Mouse (Mus musculus) cerebellum, adult 2 months (tissue): ENCODE measurements at regions not wholly inside any gene's neighbourhood (a gene's known extent, or its start where the extent isn't known, plus 50 kb on each side); places are given as distances from the start of the nearest gene placed in this dataset.

Experiments used
- DNase-seq, 2 experiments: peaks; one replicate each; pipeline ENCODE4 v3.0.0; 2021
- H3K27ac ChIP-seq: fragments of 200-500 bp; 2 replicates; pipeline ENCODE4 v1.5.1; 2012; ENCODE audit warnings: low read length, control low read depth, inconsistent platforms; ENCODE audit not compliant: insufficient read depth
- H3K27me3 ChIP-seq: fragments of 200-500 bp; 2 replicates; pipeline ENCODE4 v1.6.1; 2012; ENCODE audit warnings: inconsistent platforms, mild to moderate bottlenecking, low read length, moderate library complexity; ENCODE audit not compliant: control insufficient read depth, insufficient read depth
- H3K4me1 ChIP-seq: fragments of 200-500 bp; 2 replicates; pipeline ENCODE4 v1.6.1; 2011; ENCODE audit warnings: low read length; ENCODE audit not compliant: control insufficient read depth, insufficient read depth
- H3K4me3 ChIP-seq: fragments of 200-500 bp; replicated peaks from 2 replicates; pipeline ENCODE3; 2011; ENCODE audit warnings: mild to moderate bottlenecking, low read depth, low read length, control low read depth; ENCODE audit not compliant: insufficient read depth
- CTCF ChIP-seq: fragments of 200-500 bp; IDR thresholded peaks from 2 replicates; pipeline ENCODE4 v1.5.1; 2011; ENCODE audit warnings: low read depth, mild to moderate bottlenecking, control low read depth, low read length, moderate library complexity, borderline replicate concordance; ENCODE audit not compliant: insufficient read depth
- POLR2A ChIP-seq: fragments of 200-500 bp; IDR thresholded peaks from 2 replicates; pipeline ENCODE4 v1.6.1; 2011; ENCODE audit warnings: low read length, control low read depth, borderline replicate concordance; ENCODE audit not compliant: insufficient read depth
- WGBS: fragments of 180-500 bp; shearing (Covaris S2); methylation state at CpG from one replicate; pipeline ENCODE4 v1.1.7; 2018; 5-methylcytosine and 5-hydroxymethylcytosine counted together

DNA sequence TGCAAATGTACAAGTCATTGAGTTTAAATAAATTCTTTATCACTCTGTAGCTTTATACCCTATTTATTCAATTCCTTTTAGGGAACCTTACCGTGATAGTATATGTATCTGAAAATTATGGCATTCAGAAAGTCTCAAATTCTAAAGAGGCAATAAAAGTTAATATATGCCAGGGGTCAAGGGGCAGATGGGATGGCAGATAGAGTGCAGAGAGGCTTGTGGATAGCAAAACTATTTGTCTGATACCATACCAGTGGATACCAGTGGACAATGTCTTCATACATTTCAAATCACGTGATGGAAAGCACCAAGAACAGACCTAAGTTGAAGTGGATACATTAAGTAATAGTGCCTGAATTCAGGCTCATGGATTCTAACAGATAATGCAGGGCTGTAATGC is 95.3 kb upstream of the Slc5a12 start:
- WGBS: 84% methylated on average over 2 of the region's 2 CpGs
- Histone ChIP-seq H3K4me3 (no peak overlapping the region), H3K27me3 (no peaks in the 10 kb centered on the region), H3K27ac (no peak overlapping the region), H3K4me1 (no peaks in the 10 kb centered on the region)
- no peak for DNase-seq
- TF ChIP-seq POLR2A (no peak), CTCF (no peak)

DNA sequence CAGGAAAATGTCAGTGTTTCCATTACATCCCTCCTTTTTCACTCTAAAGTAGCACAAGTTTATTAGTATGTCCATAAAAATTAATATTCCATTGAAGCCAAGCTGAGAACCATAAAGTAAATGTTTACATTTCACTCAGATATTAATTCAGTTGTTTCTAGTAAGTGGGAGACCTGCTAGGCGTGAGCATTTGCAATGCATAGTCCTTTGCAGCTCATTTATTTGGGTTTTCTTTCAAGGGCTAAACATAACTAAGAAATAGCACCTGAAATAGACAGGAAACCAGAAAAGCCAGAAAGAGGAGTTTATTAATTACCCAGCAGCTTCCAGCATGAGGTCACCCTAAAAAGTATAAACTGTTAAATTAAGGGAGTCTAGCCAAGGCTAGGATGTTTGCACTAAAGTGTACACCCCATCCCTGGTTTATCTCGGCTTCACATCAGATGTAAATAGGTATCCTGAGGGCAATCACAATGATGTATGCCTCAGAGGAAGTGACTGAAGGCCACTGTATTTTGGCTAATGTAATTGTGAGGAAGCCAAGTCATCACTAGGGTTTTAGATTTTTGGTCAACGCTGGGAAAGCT is 88.8 kb upstream of the Slc5a12 start:
- Histone ChIP-seq H3K27ac (no peak overlapping the region), H3K27me3 (no peaks in the 10 kb centered on the region), H3K4me1 (no peaks in the 10 kb centered on the region), H3K4me3 (no peak overlapping the region)
- TF ChIP-seq CTCF (no peak), POLR2A (no peak)
- no peak for DNase-seq
- WGBS: 83% methylated on average over 3 of the region's 3 CpGs

DNA sequence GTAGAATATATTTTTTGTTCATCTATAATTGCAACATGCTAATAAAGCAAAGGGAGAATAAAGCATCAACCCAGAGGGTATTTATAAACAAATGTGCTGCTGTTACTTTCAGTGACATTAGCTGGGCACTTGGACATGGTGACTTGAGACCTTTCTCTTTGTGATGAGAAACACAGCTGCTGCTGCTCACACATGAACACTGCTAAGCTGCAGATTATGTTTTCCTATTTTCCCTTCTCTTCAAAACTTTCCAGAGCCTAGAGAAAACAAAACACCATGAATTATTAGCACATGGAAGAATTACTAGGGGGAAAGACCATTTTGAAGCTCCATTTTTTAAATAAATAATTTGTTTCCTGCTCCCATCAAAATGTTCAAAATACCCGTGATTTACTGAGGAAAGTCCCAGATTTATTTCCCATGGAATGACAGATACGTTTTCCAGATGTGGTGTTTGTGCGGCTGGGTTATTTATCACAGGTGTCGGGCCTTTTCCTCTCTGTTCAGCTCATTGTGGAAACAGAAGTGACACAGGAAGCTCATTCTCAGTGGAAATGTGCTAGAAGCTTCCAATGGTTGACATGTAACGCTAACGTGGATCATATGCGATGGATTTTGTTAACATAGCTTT is 73.8 kb upstream of the Slc5a12 start:
- H3K4me1 ChIP-seq: no peaks in the 10 kb centered on the region
- H3K4me3 ChIP-seq: no peak overlapping the region
- no peak overlapping the region for H3K27ac ChIP-seq
- DNase-seq: no peak
- TF ChIP-seq CTCF: no peak
- TF ChIP-seq POLR2A: no peak
- 86% methylated on average over 7 of the region's 7 CpGs for WGBS
- no peaks in the 10 kb centered on the region for H3K27me3 ChIP-seq

DNA sequence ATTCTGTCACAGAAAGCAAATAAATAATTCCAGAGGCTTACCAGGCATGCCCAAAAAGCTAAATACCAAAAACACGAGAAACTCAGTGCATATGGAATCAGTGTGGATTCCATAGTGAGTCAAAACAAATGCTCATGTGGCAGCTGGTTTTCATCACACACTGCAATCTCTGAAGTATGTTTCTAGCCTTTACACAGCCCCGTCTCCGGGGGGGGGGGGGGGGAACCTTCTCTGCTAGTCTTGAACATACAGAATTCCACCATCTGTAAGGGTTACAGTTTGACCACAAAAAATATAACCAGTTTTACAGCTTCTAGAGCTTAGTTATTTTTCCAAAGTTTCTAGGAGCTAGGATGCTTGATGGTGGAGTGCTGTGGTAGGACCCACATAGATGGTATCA is 68.9 kb upstream of the Slc5a12 start:
- H3K27me3 ChIP-seq: no peaks in the 10 kb centered on the region
- TF ChIP-seq CTCF (no peak), POLR2A (no peak)
- H3K27ac ChIP-seq: no peak overlapping the region
- H3K4me1 ChIP-seq: no peaks in the 10 kb centered on the region
- DNase-seq: no peak
- 79% methylated on average over 3 of the region's 3 CpGs for WGBS
- H3K4me3 ChIP-seq: no peak overlapping the region

DNA sequence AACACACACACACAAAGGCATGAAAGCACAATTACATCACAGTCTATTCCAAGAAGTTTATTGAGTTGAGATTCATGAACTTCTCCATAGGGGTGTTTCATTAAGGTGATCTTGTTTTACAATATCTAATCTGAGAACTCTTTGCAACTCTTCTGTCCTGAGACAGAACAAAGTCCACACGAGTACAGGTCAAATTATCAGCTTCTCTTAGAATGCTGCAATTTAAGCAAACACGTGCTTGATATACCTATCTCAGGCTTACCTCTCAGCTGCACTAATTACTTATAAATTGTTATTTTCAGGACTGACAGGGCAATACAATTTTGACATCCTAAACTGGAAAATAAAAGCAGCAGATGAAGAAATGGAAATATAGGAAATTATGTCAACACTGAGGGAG is 57.0 kb upstream of the Slc5a12 start:
- no peak for DNase-seq
- no peak overlapping the region for H3K4me3 ChIP-seq
- H3K4me1 ChIP-seq: no peaks in the 10 kb centered on the region
- no peaks in the 10 kb centered on the region for H3K27me3 ChIP-seq
- TF ChIP-seq POLR2A (no peak), CTCF (no peak)
- H3K27ac ChIP-seq: no peak overlapping the region
- 90% methylated on average over 2 of the region's 2 CpGs for WGBS

DNA sequence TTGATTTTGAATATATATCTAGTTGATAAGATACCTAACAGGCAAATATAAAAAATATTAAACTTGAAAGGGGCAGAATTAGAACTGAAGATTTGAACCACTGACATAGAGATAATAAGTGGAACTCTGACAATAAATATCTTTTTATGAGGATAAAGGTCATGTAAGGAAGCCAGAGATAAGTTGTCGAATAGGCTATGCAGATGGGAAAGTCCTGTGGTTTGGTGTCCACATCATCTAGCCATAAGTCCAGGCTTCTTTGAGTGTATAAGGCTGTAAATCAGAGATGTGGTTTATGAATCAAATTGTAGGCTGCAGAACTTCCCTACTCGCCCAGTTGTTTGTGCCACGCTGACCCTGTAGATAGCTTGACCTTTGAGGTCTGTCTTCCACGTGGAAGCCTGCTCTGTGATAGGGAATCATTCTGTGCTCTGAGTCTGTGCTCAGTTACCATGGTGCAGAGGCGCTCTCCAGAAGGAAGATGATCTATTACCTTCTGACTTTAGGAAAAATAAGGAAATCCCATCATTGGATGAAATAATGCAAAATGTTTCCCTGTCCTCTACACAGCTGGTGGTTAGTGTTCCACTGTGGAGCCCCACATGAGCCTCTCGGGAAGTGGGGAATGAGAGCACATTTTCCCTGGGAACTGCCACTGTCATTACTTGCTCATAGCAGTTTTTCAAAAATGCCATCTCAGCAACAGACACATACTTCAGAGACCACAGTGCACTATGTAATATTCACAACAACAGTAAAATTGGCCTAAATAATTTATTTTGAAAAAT is 56.3 kb upstream of the Slc5a12 start:
- Histone ChIP-seq H3K4me1 (no peaks in the 10 kb centered on the region), H3K27ac (no peak overlapping the region), H3K4me3 (no peak overlapping the region), H3K27me3 (no peaks in the 10 kb centered on the region)
- DNase-seq: no peak
- WGBS: 78% methylated on average over 6 of the region's 6 CpGs
- TF ChIP-seq CTCF: no peak
- TF ChIP-seq POLR2A: no peak

DNA sequence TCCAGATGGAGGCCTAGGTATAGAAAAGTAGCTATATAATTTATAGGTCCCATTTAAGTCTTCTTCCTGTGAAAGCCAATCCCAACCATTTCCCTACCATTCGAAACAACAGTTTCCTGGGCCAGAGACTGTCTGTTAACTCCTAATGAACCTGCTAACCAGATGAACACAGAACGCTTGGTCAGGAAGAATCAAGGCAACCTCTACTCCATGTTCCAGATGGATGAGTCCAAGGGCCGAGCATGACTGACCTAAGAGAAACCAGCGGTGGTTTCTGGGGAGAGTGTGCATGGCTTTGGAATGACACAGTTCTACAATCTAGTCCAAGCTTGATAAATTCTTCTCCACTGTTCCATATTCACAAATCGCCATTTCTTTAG is 55.8 kb upstream of the Slc5a12 start:
- 84% methylated on average over 5 of the region's 5 CpGs for WGBS
- no peak for DNase-seq
- H3K4me1 ChIP-seq: no peaks in the 10 kb centered on the region
- no peaks in the 10 kb centered on the region for H3K27me3 ChIP-seq
- no peak for TF ChIP-seq POLR2A
- TF ChIP-seq CTCF: no peak
- H3K27ac ChIP-seq: no peak overlapping the region
- H3K4me3 ChIP-seq: no peak overlapping the region
